Mouse (Mus musculus): ENCODE data around the gene Sgta. TPM values are rescaled to one million over a fixed set of nuclear protein-coding genes. Genes with fewer than 3 reads are reported as not detected.

The Sgta gene
- polyA plus RNA-seq, 1 experiment = 222 TPM

- no peaks in the 10 kb centered on the region for H3K36me3 ChIP-seq (ENCODE audit: control insufficient read depth, insufficient read depth, low read length)
- H3K4me1 ChIP-seq (ENCODE audit: control insufficient read depth, insufficient read depth, insufficient read length, low read length) = peaks cover 5% of the 10 kb centered on the region
- no peak overlapping the region for H3K4me3 ChIP-seq (ENCODE audit: low read depth, low read length)
- TF ChIP-seq CTCF (IDR thresholded peaks at IDR 0.05; ENCODE audit: extremely low read depth, insufficient read length, insufficient replicate concordance, low read depth, low read length) = no peak
- no peak for TF ChIP-seq POLR2A (IDR thresholded peaks at IDR 0.05; ENCODE audit: low read depth, low read length)
- H3K27ac ChIP-seq (ENCODE audit: insufficient read depth, low read depth, low read length) = no peak overlapping the region
- no peaks in the 10 kb centered on the region for H3K27me3 ChIP-seq (ENCODE audit: control insufficient read depth, insufficient read depth, low read length)
- 78% methylated on average over 8 of the region's 8 CpGs for WGBS
Observed at GRCm38 (mm10) chr10:80997332-80997731, 62.6 kb downstream of the Sgta start.

DNA sequence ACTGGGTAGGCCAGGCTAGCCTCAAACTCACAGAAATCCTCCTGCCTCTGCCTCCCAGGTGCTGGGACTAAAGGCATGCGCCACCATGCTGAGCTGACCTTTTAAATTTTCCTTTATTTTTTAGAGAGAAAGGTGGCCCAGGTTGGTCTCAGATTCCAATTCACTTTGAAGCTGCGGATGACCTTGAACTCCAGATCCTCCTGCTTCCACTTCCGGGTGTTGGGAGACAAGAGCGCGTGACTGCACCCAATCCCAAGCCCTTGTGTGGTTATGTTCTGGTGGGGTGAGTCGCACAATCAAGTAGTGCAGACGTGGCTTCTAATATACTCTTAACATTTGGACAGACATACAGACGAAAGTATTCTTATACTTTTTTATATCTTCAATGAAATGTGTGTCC, 63.5 kb downstream of the Sgta start:
- TF ChIP-seq POLR2A (IDR thresholded peaks at IDR 0.05; ENCODE audit: low read depth, low read length) (no peak), CTCF (IDR thresholded peaks at IDR 0.05; ENCODE audit: extremely low read depth, insufficient read length, insufficient replicate concordance, low read depth, low read length) (no peak)
- peaks cover 5% of the 10 kb centered on the region for H3K4me1 ChIP-seq (ENCODE audit: control insufficient read depth, insufficient read depth, insufficient read length, low read length)
- H3K27ac ChIP-seq (ENCODE audit: insufficient read depth, low read depth, low read length) = no peak overlapping the region
- WGBS = 91% methylated on average over 8 of the region's 8 CpGs
- no peaks in the 10 kb centered on the region for H3K27me3 ChIP-seq (ENCODE audit: control insufficient read depth, insufficient read depth, low read length)
- H3K4me3 ChIP-seq (ENCODE audit: low read depth, low read length) = no peak overlapping the region
- no peaks in the 10 kb centered on the region for H3K36me3 ChIP-seq (ENCODE audit: control insufficient read depth, insufficient read depth, low read length)

GRCm38 (mm10) chr10:80995091-80995632, 64.8 kb downstream of the Sgta start:
- TF ChIP-seq POLR2A (IDR thresholded peaks at IDR 0.05; ENCODE audit: low read depth, low read length) (no peak), CTCF (IDR thresholded peaks at IDR 0.05; ENCODE audit: extremely low read depth, insufficient read length, insufficient replicate concordance, low read depth, low read length) (peak; percentile 97; the same call in 1 of the 2 replicates)
- Histone ChIP-seq H3K27me3 (ENCODE audit: control insufficient read depth, insufficient read depth, low read length) (no peaks in the 10 kb centered on the region), H3K36me3 (ENCODE audit: control insufficient read depth, insufficient read depth, low read length) (no peaks in the 10 kb centered on the region), H3K27ac (ENCODE audit: insufficient read depth, low read depth, low read length) (no peak overlapping the region), H3K4me3 (ENCODE audit: low read depth, low read length) (no peak overlapping the region), H3K4me1 (ENCODE audit: control insufficient read depth, insufficient read depth, insufficient read length, low read length) (peaks cover 5% of the 10 kb centered on the region)
- WGBS = 9% methylated on average over 21 of the region's 21 CpGs

GRCm38 (mm10) chr10:80994621-80995020, 65.4 kb downstream of the Sgta start:
- H3K27me3 ChIP-seq (ENCODE audit: control insufficient read depth, insufficient read depth, low read length) = no peaks in the 10 kb centered on the region
- H3K4me3 ChIP-seq (ENCODE audit: low read depth, low read length) = no peak overlapping the region
- TF ChIP-seq CTCF (IDR thresholded peaks at IDR 0.05; ENCODE audit: extremely low read depth, insufficient read length, insufficient replicate concordance, low read depth, low read length) = no peak
- TF ChIP-seq POLR2A (IDR thresholded peaks at IDR 0.05; ENCODE audit: low read depth, low read length) = no peak
- WGBS = 32% methylated on average over 4 of the region's 4 CpGs
- H3K27ac ChIP-seq (ENCODE audit: insufficient read depth, low read depth, low read length) = no peak overlapping the region
- H3K36me3 ChIP-seq (ENCODE audit: control insufficient read depth, insufficient read depth, low read length) = no peaks in the 10 kb centered on the region
- H3K4me1 ChIP-seq (ENCODE audit: control insufficient read depth, insufficient read depth, insufficient read length, low read length) = peaks cover 3% of the 10 kb centered on the region

Other genes starting within 250 kb of the Sgta start
- not detected in 2 replicates for gene Jsrp1, start 246.7 kb downstream of the Sgta start, polyA plus RNA-seq (2012; rRNA removed)
- 771 and 1,172 TPM in 2 replicates for gene Oaz1, start 233.5 kb downstream of the Sgta start, polyA plus RNA-seq (2012; rRNA removed)
- 0.06 and 0.08 TPM in 2 replicates for gene Lingo3, start 216.1 kb downstream of the Sgta start, polyA plus RNA-seq (2012; rRNA removed)
- 61.1 and 82.7 TPM in 2 replicates for gene Lsm7, start 205.0 kb downstream of the Sgta start, polyA plus RNA-seq (2012; rRNA removed)
- 43.1 and 81.2 TPM in 2 replicates for gene Sppl2b, start 204.9 kb downstream of the Sgta start, polyA plus RNA-seq (2012; rRNA removed)
- 0.66 and 1.3 TPM in 2 replicates for gene Tmprss9, start 188.3 kb downstream of the Sgta start, polyA plus RNA-seq (2012; rRNA removed)
- 132 and 250 TPM in 2 replicates for gene Timm13, start 159.2 kb downstream of the Sgta start, polyA plus RNA-seq (2012; rRNA removed)
- gene Lmnb2, start 141.9 kb downstream of the Sgta start, polyA plus RNA-seq (2012; rRNA removed) = 14.5 and 29.2 TPM in 2 replicates
- 16.2 and 29.7 TPM in 2 replicates for gene Gadd45b, start 130.1 kb downstream of the Sgta start, polyA plus RNA-seq (2012; rRNA removed)
- gene Gng7, start 45.2 kb downstream of the Sgta start, polyA plus RNA-seq (2012; rRNA removed) = 0.44 and 0.74 TPM in 2 replicates
- 0.32 and 0.38 TPM in 2 replicates for gene Diras1, start 34.5 kb downstream of the Sgta start, polyA plus RNA-seq (2012; rRNA removed)
- 19.3 and 31.6 TPM in 2 replicates for gene Slc39a3, start 22.8 kb downstream of the Sgta start, polyA plus RNA-seq (2012; rRNA removed)
- gene Thop1, start 9.9 kb upstream of the Sgta start, polyA plus RNA-seq (2012; rRNA removed) = 26.5 and 33.3 TPM in 2 replicates
- gene Creb3l3, start 38.7 kb upstream of the Sgta start, polyA plus RNA-seq (2012; rRNA removed) = 163 and 498 TPM in 2 replicates
- 214 and 554 TPM in 2 replicates for gene Map2k2, start 45.7 kb upstream of the Sgta start, polyA plus RNA-seq (2012; rRNA removed)
- gene Zbtb7a, start 75.0 kb upstream of the Sgta start, polyA plus RNA-seq (2012; rRNA removed) = 94.8 and 187 TPM in 2 replicates
- 29.1 and 53.3 TPM in 2 replicates for gene Pias4, start 107.7 kb upstream of the Sgta start, polyA plus RNA-seq (2012; rRNA removed)
- gene Eef2, start 116.5 kb upstream of the Sgta start, polyA plus RNA-seq (2012; rRNA removed) = 755 and 1,606 TPM in 2 replicates
- 102 and 228 TPM in 2 replicates for gene Dapk3, start 122.8 kb upstream of the Sgta start, polyA plus RNA-seq (2012; rRNA removed)
- gene 4930442H23Rik, start 123.7 kb upstream of the Sgta start, polyA plus RNA-seq (2012; rRNA removed) = not detected in 2 replicates
- gene Nmrk2, start 141.9 kb upstream of the Sgta start, polyA plus RNA-seq (2012; rRNA removed) = not detected in 2 replicates
- gene Atcay, start 170.7 kb upstream of the Sgta start, polyA plus RNA-seq (2012; rRNA removed) = 0.53 and 0.60 TPM in 2 replicates
- gene Zfr2, start 173.0 kb upstream of the Sgta start, polyA plus RNA-seq (2012; rRNA removed) = 4.9 and 14.2 TPM in 2 replicates
- 6.8 and 13.0 TPM in 2 replicates for gene Matk, start 192.8 kb upstream of the Sgta start, polyA plus RNA-seq (2012; rRNA removed)
- gene Mrpl54, start 206.8 kb upstream of the Sgta start, polyA plus RNA-seq (2012; rRNA removed) = 104 and 169 TPM in 2 replicates
- gene Apba3, start 206.8 kb upstream of the Sgta start, polyA plus RNA-seq (2012; rRNA removed) = 100 and 207 TPM in 2 replicates
- 124 and 239 TPM in 2 replicates for gene Tjp3, start 231.4 kb upstream of the Sgta start, polyA plus RNA-seq (2012; rRNA removed)
- 26.1 and 50.8 TPM in 2 replicates for gene Pip5k1c, start 232.8 kb upstream of the Sgta start, polyA plus RNA-seq (2012; rRNA removed)

Measured in small intestine, adult 2 months (tissue).